Mouse (Mus musculus) ES-E14 (cell line): ENCODE measurements around the gene Axin1.

Source experiments
- MAFK ChIP-seq: IDR thresholded peaks from 2 replicates; pipeline ENCODE4 v1.6.1; 2014; ENCODE audit warnings: mild to moderate bottlenecking, low read depth, low read length, inconsistent platforms; ENCODE audit not compliant: insufficient read depth
- ZC3H11A ChIP-seq: IDR thresholded peaks from 2 replicates; pipeline ENCODE4 v1.6.1; 2012; ENCODE audit warnings: low read depth, mild to moderate bottlenecking, inconsistent platforms, low read length, borderline replicate concordance

- TF ChIP-seq MAFK (no peak), ZC3H11A (no peak)
These were observed 453 bp downstream of the Axin1 start for GRCm38 (mm10) chr17:26138901-26139381.
